In genomic region chr13:56752474-56753191, GRCm38 (mm10) we compare ENCODE assay signal across 8 mouse cellular contexts. TPM values are rescaled to one million over a fixed set of nuclear protein-coding genes. Genes with fewer than 3 reads are reported as not detected.
DNase-seq lines count a peak whose midpoint lies in the region; ATAC-seq and TF ChIP-seq lines count a peak whose summit lies in the region.

No protein-coding gene starts in this region.

- H3K4me2 ChIP-seq in hindbrain, postnatal 0 days (ENCODE audit: low read depth, low read length), result peak overlapping the region; percentile 89
- peak overlapping the region; percentile 96 for H3K4me2 ChIP-seq in midbrain, postnatal 0 days (ENCODE audit: low read depth, low read length, poor library complexity, severe bottlenecking)

- no peak overlapping the region for H3K9ac ChIP-seq in liver, adult 2 months (ENCODE audit: low read depth, low read length)
- H3K9ac ChIP-seq in hindbrain, postnatal 0 days (replicated peaks; ENCODE audit: low read length), result peak overlapping the region; percentile 46
- H3K9ac ChIP-seq in midbrain, postnatal 0 days (replicated peaks; ENCODE audit: low read length, poor library complexity, severe bottlenecking), result peak overlapping the region; percentile 59

- no peaks in the 10 kb centered on the region for H3K36me3 ChIP-seq in liver, adult 2 months (ENCODE audit: control insufficient read depth, insufficient read depth, low read length)
- H3K36me3 ChIP-seq in embryonic facial prominence, embryonic 10.5 days (replicated peaks), result no peaks in the 10 kb centered on the region
- no peaks in the 10 kb centered on the region for H3K36me3 ChIP-seq in hindbrain, postnatal 0 days (ENCODE audit: insufficient read depth, low read length)
- H3K36me3 ChIP-seq in midbrain, postnatal 0 days (ENCODE audit: insufficient read depth, low read length), result no peaks in the 10 kb centered on the region

- H3K4me3 ChIP-seq in liver, adult 2 months (ENCODE audit: insufficient read depth, low read depth, low read length), result peak overlapping the region; percentile 25; the same call in 1 of the 2 replicates
- peak overlapping the region; percentile 66 for H3K4me3 ChIP-seq in embryonic facial prominence, embryonic 10.5 days
- peak overlapping the region; percentile 48 for H3K4me3 ChIP-seq in hindbrain, postnatal 0 days (ENCODE audit: low read length)
- peak overlapping the region; percentile 51 for H3K4me3 ChIP-seq in midbrain, postnatal 0 days (ENCODE audit: low read depth, low read length)

- TF ChIP-seq POLR2A in liver, adult 2 months (IDR thresholded peaks at IDR 0.05; ENCODE audit: extremely low read depth, insufficient read depth, low read length), result no peak

- H3K9me3 ChIP-seq in embryonic facial prominence, embryonic 10.5 days, result no peaks in the 10 kb centered on the region
- no peaks in the 10 kb centered on the region for H3K9me3 ChIP-seq in hindbrain, postnatal 0 days (ENCODE audit: low read length)
- H3K9me3 ChIP-seq in midbrain, postnatal 0 days (ENCODE audit: low read length), result no peaks in the 10 kb centered on the region

- TF ChIP-seq CTCF in liver, adult 2 months (IDR thresholded peaks at IDR 0.05; ENCODE audit: low read depth, low read length), result no peak
- TF ChIP-seq CTCF in hindbrain, postnatal 0 days (IDR thresholded peaks at IDR 0.05; ENCODE audit: low read depth), result no peak
- no peak for TF ChIP-seq CTCF in midbrain, postnatal 0 days (IDR thresholded peaks at IDR 0.05)

- no peak overlapping the region for H3K27ac ChIP-seq in liver, adult 2 months (replicated peaks; ENCODE audit: insufficient read depth, low read depth, low read length)
- peak overlapping the region; percentile 37; the same call in 1 of the 2 replicates for H3K27ac ChIP-seq in embryonic facial prominence, embryonic 10.5 days (replicated peaks)
- no peak overlapping the region for H3K27ac ChIP-seq in hindbrain, postnatal 0 days
- H3K27ac ChIP-seq in midbrain, postnatal 0 days (ENCODE audit: low read depth, low read length), result no peak overlapping the region

- H3K4me1 ChIP-seq in liver, adult 2 months (ENCODE audit: control insufficient read depth, insufficient read depth, low read length), result peaks cover 3% of the 10 kb centered on the region
- H3K4me1 ChIP-seq in embryonic facial prominence, embryonic 10.5 days, result peaks cover 30% of the 10 kb centered on the region
- H3K4me1 ChIP-seq in hindbrain, postnatal 0 days (ENCODE audit: insufficient read depth, low read length), result peaks cover 10% of the 10 kb centered on the region; the same call in 1 of the 2 replicates
- peaks cover 8% of the 10 kb centered on the region for H3K4me1 ChIP-seq in midbrain, postnatal 0 days (ENCODE audit: insufficient read depth, low read length)

- ATAC-seq in hindbrain, postnatal 0 days, result no peak
- ATAC-seq in midbrain, postnatal 0 days (ENCODE audit: low FRiP score), result no peak

- 10% methylated on average over 41 of the region's 41 CpGs for WGBS in liver, adult 2 months
- 1% methylated on average over 41 of the region's 41 CpGs for WGBS in embryonic facial prominence, embryonic 10.5 days
- WGBS in hindbrain, postnatal 0 days, result under 1% methylated on average over 35 of the region's 41 CpGs
- WGBS in midbrain, postnatal 0 days, result 2% methylated on average over 41 of the region's 41 CpGs

- DNase-seq in liver, adult 2 months (ENCODE audit: extremely low read depth, low read depth, low spot score), result no peak
- DNase-seq in liver, result no peak
- peak; percentile 68 for DNase-seq in embryonic facial prominence, embryonic 10.5 days (ENCODE audit: low spot score)
- DNase-seq in hindbrain, postnatal 0 days (ENCODE audit: low spot score), result peak; percentile 34
- DNase-seq in midbrain, postnatal 0 days (ENCODE audit: low spot score), result no peak
- DNase-seq in left cerebral cortex, adult 8-10 months (ENCODE audit: low spot score in 2 of 2), result no peak
- DNase-seq in right cerebral cortex, adult 2 months (ENCODE audit: low spot score in 2 of 2), result no peak
- DNase-seq in testis, postnatal 14 days (ENCODE audit: low spot score), result no peak

- peaks cover 18% of the 10 kb centered on the region for H3K27me3 ChIP-seq in liver, adult 2 months (ENCODE audit: control insufficient read depth, insufficient read depth, low read length)
- H3K27me3 ChIP-seq in embryonic facial prominence, embryonic 10.5 days (replicated peaks; ENCODE audit: low read depth, poor library complexity, severe bottlenecking), result peaks cover 82% of the 10 kb centered on the region
- H3K27me3 ChIP-seq in hindbrain, postnatal 0 days (ENCODE audit: insufficient read depth, low read length), result peaks cover 27% of the 10 kb centered on the region
- peaks cover 14% of the 10 kb centered on the region for H3K27me3 ChIP-seq in midbrain, postnatal 0 days (ENCODE audit: insufficient read depth, low read length)

- H3K79me2 ChIP-seq in liver, adult 2 months (ENCODE audit: control insufficient read depth, insufficient read depth, low read length), result no peaks in the 10 kb centered on the region

RNA-seq across cellular contexts. Expression of gene Gm45623, which starts 1.0 kb away (rescaled TPM):
- total RNA-seq in liver, adult 2 months (2014; rRNA removed), result not detected in 2 replicates
- polyA plus RNA-seq in liver, adult 2 months (2012; rRNA removed), result not detected in 2 replicates
- polyA plus RNA-seq in embryonic facial prominence, embryonic 10.5 days (2016; fragmentation: Nextera tagmentation; extraction: Ambion mirVana), result 0.24 and 0.26 TPM in 2 replicates
- total RNA-seq in hindbrain, postnatal 0 days (2014; rRNA removed), result 12.4 and 15.1 TPM in 2 replicates
- polyA plus RNA-seq in hindbrain, postnatal 0 days (2015; fragmentation: Nextera tagmentation; extraction: Ambion mirVana), result 2.2 and 2.4 TPM in 2 replicates
- total RNA-seq in midbrain, postnatal 0 days (2014; rRNA removed), result 7.9 and 11.3 TPM in 2 replicates
- polyA plus RNA-seq in midbrain, postnatal 0 days (2015; fragmentation: Nextera tagmentation; extraction: Ambion mirVana), result 2.0 and 2.2 TPM in 2 replicates
- 10 to 100 TPM; 13.4 to 15.8 (median 15.2) TPM for total RNA-seq in left cerebral cortex, adult 8-10 months (2022)

RNA-seq across cellular contexts. Expression of gene Smad5, which starts 49.8 kb away (rescaled TPM):
- total RNA-seq in liver, adult 2 months (2014; rRNA removed), result 13.1 and 15.2 TPM in 2 replicates
- 8.9 and 10.0 TPM in 2 replicates for polyA plus RNA-seq in liver, adult 2 months (2012; rRNA removed)
- 41.7 and 44.3 TPM in 2 replicates for polyA plus RNA-seq in embryonic facial prominence, embryonic 10.5 days (2016; fragmentation: Nextera tagmentation; extraction: Ambion mirVana)
- 39.5 and 40.5 TPM in 2 replicates for total RNA-seq in hindbrain, postnatal 0 days (2014; rRNA removed)
- polyA plus RNA-seq in hindbrain, postnatal 0 days (2015; fragmentation: Nextera tagmentation; extraction: Ambion mirVana), result 14.2 and 17.7 TPM in 2 replicates
- total RNA-seq in midbrain, postnatal 0 days (2014; rRNA removed), result 37.4 and 40.6 TPM in 2 replicates
- polyA plus RNA-seq in midbrain, postnatal 0 days (2015; fragmentation: Nextera tagmentation; extraction: Ambion mirVana), result 10.7 and 14.8 TPM in 2 replicates
- 10 to 100 TPM; 23.7 to 25.7 (median 23.8) TPM for total RNA-seq in left cerebral cortex, adult 8-10 months (2022)

Comparison
In these comparisons a context has a peak if more than half of its experiments do, and no peak if none do; other contexts are left out.
1. DNase-seq: peak in embryonic facial prominence, embryonic 10.5 days (single experiment) and hindbrain, postnatal 0 days (single experiment); none in liver, adult 2 months (single experiment), liver (single experiment), midbrain, postnatal 0 days (single experiment), left cerebral cortex, adult 8-10 months (0 of 2), right cerebral cortex, adult 2 months (0 of 2) and testis, postnatal 14 days (single experiment).
2. Peak in every context shown above with its lines, with median percentiles within 50 percentile points of each other: H3K4me3 ChIP-seq.